ENCODE assay signal across 7 mouse cellular contexts in the genomic region with DNA sequence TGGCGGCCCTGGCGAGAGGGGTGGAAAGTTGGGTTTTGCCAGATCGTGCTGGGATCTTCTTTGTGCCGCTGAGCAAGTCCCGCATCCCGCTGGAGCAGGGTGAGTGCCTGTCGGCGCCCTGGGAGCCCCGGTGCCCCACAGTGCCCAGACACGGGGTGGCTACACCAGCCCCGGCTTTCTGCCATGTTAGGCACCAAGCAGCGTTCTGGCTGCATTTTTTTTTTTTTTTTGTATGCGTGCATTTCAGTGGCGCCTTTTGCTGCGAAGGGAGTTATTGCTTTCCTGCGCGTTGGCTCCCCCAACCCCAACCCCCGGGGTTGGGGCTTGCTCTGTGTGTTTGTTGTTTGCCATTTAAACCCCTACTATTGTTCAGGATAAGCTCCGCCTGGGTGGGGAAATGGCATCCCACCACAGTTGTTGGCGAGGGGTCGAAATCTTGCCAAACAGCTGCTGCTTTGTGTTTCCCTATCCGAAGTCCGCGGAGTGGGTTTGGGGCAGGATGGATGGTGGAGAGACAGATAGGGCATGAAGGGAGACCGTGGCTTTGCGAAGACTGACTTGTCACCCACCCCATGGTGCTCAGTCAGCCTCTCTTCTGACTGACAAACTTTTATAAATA. TPM values are rescaled to one million over a fixed set of nuclear protein-coding genes. Genes with fewer than 3 reads are reported as not detected.
DNase-seq lines count a peak whose midpoint lies in the region; ATAC-seq and TF ChIP-seq lines count a peak whose summit lies in the region.

No protein-coding gene starts in this region.

- no peak for ATAC-seq in embryonic facial prominence, embryonic 15.5 days (ENCODE audit: insufficient number of reproducible peaks, low FRiP score, low TSS enrichment, low read depth)
- ATAC-seq in hindbrain, embryonic 15.5 days (ENCODE audit: low FRiP score, low read depth), result peak; percentile 38
- ATAC-seq in midbrain, embryonic 14.5 days (ENCODE audit: low FRiP score, low TSS enrichment), result peak; percentile 28; the same call in 1 of the 2 replicates
- ATAC-seq in monocyte, adult 5-6 weeks (replicated peaks; ENCODE audit: insufficient number of reproducible peaks, low FRiP score, low TSS enrichment, poor library complexity, severe bottlenecking), result no peak

- H3K4me2 ChIP-seq in embryonic facial prominence, embryonic 15.5 days (replicated peaks), result peak overlapping the region; percentile 89
- H3K4me2 ChIP-seq in hindbrain, embryonic 15.5 days, result peak overlapping the region; percentile 63
- peak overlapping the region; percentile 64 for H3K4me2 ChIP-seq in midbrain, embryonic 14.5 days (ENCODE audit: low read length)

- no peaks in the 10 kb centered on the region for H3K9me3 ChIP-seq in embryonic facial prominence, embryonic 15.5 days (replicated peaks)
- H3K9me3 ChIP-seq in hindbrain, embryonic 15.5 days, result no peaks in the 10 kb centered on the region
- no peaks in the 10 kb centered on the region for H3K9me3 ChIP-seq in midbrain, embryonic 14.5 days (ENCODE audit: control insufficient read depth, low read length)

- DNase-seq in liver, adult 2 months (ENCODE audit: extremely low read depth, low read depth, low spot score), result no peak
- no peak for DNase-seq in liver
- DNase-seq in midbrain, embryonic 14.5 days, result peak; percentile 54
- no peak for DNase-seq in adrenal gland, adult 18-20 months (ENCODE audit: low spot score in 2 of 2)

- peaks cover 2% of the 10 kb centered on the region; the same call in 1 of the 2 replicates for H3K4me1 ChIP-seq in liver, adult 2 months (ENCODE audit: control insufficient read depth, insufficient read depth, low read length)
- no peaks in the 10 kb centered on the region for H3K4me1 ChIP-seq in embryonic facial prominence, embryonic 15.5 days
- peaks cover 30% of the 10 kb centered on the region for H3K4me1 ChIP-seq in hindbrain, embryonic 15.5 days (replicated peaks)
- H3K4me1 ChIP-seq in midbrain, embryonic 14.5 days (ENCODE audit: control insufficient read depth, insufficient read depth, low read length), result no peaks in the 10 kb centered on the region

- 1% methylated on average over 24 of the region's 26 CpGs for WGBS in liver, adult 2 months
- WGBS in embryonic facial prominence, embryonic 15.5 days, result 17% methylated on average over 24 of the region's 26 CpGs
- WGBS in hindbrain, embryonic 15.5 days, result 14% methylated on average over 26 of the region's 26 CpGs
- 21% methylated on average over 26 of the region's 26 CpGs for WGBS in midbrain, embryonic 14.5 days

- no peaks in the 10 kb centered on the region for H3K27me3 ChIP-seq in liver, adult 2 months (ENCODE audit: control insufficient read depth, insufficient read depth, low read length)
- peaks cover 49% of the 10 kb centered on the region for H3K27me3 ChIP-seq in embryonic facial prominence, embryonic 15.5 days
- H3K27me3 ChIP-seq in hindbrain, embryonic 15.5 days, result peaks cover 13% of the 10 kb centered on the region; the same call in 1 of the 2 replicates
- H3K27me3 ChIP-seq in midbrain, embryonic 14.5 days (ENCODE audit: control insufficient read depth, insufficient read depth, low read length), result peaks cover 21% of the 10 kb centered on the region; the same call in 1 of the 2 replicates

- no peak for TF ChIP-seq POLR2A in liver, adult 2 months (IDR thresholded peaks at IDR 0.05; ENCODE audit: extremely low read depth, insufficient read depth, low read length)

- H3K9ac ChIP-seq in liver, adult 2 months (ENCODE audit: low read depth, low read length), result peak overlapping the region; percentile 80
- H3K9ac ChIP-seq in embryonic facial prominence, embryonic 15.5 days, result peak overlapping the region; percentile 18; the same call in 1 of the 2 replicates
- peak overlapping the region; percentile 80 for H3K9ac ChIP-seq in hindbrain, embryonic 15.5 days
- peak overlapping the region; percentile 67 for H3K9ac ChIP-seq in midbrain, embryonic 14.5 days (replicated peaks; ENCODE audit: low read length)

- TF ChIP-seq CTCF in liver, adult 2 months (IDR thresholded peaks at IDR 0.05; ENCODE audit: low read depth, low read length), result no peak

- peak overlapping the region; percentile 55 for H3K27ac ChIP-seq in liver, adult 2 months (replicated peaks; ENCODE audit: insufficient read depth, low read depth, low read length)
- no peak overlapping the region for H3K27ac ChIP-seq in embryonic facial prominence, embryonic 15.5 days (replicated peaks)
- peak overlapping the region; percentile 87 for H3K27ac ChIP-seq in hindbrain, embryonic 15.5 days (replicated peaks)
- peak overlapping the region; percentile 81 for H3K27ac ChIP-seq in midbrain, embryonic 14.5 days (replicated peaks; ENCODE audit: low read depth, low read length)

- no peaks in the 10 kb centered on the region for H3K36me3 ChIP-seq in liver, adult 2 months (ENCODE audit: control insufficient read depth, insufficient read depth, low read length)
- no peaks in the 10 kb centered on the region for H3K36me3 ChIP-seq in embryonic facial prominence, embryonic 15.5 days
- H3K36me3 ChIP-seq in hindbrain, embryonic 15.5 days, result no peaks in the 10 kb centered on the region
- no peaks in the 10 kb centered on the region for H3K36me3 ChIP-seq in midbrain, embryonic 14.5 days (ENCODE audit: control insufficient read depth, insufficient read depth, low read length)

- H3K79me2 ChIP-seq in liver, adult 2 months (ENCODE audit: control insufficient read depth, insufficient read depth, low read length), result no peaks in the 10 kb centered on the region

- H3K4me3 ChIP-seq in liver, adult 2 months (ENCODE audit: insufficient read depth, low read depth, low read length), result peak overlapping the region; percentile 100
- peak overlapping the region; percentile 51 for H3K4me3 ChIP-seq in embryonic facial prominence, embryonic 15.5 days (replicated peaks)
- peak overlapping the region; percentile 64 for H3K4me3 ChIP-seq in hindbrain, embryonic 15.5 days
- H3K4me3 ChIP-seq in midbrain, embryonic 14.5 days (replicated peaks; ENCODE audit: low read depth, low read length), result peak overlapping the region; percentile 55

RNA-seq across cellular contexts. Expression of gene Rai2, which starts 1.0 kb away (rescaled TPM):
- total RNA-seq in liver, adult 2 months (2014; rRNA removed), result 0.28 and 1.0 TPM in 2 replicates
- polyA plus RNA-seq in liver, adult 2 months (2012; rRNA removed), result 2.4 and 3.2 TPM in 2 replicates
- polyA plus RNA-seq in embryonic facial prominence, embryonic 15.5 days (2015; fragmentation: Nextera tagmentation; extraction: Ambion mirVana), result 7.4 and 8.2 TPM in 2 replicates
- 16.1 and 22.0 TPM in 2 replicates for polyA plus RNA-seq in hindbrain, embryonic 15.5 days (2015; fragmentation: Nextera tagmentation; extraction: Ambion mirVana)
- 15.8 and 16.6 TPM in 2 replicates for polyA plus RNA-seq in midbrain, embryonic 14.5 days (2014; fragmentation: Nextera tagmentation; extraction: Ambion mirVana)
- not detected in 3 replicates for total RNA-seq in monocyte, adult 5-6 weeks (2017)
- 10 to 100 TPM; 12.6 to 17.3 TPM for total RNA-seq in adrenal gland, adult 18-20 months (2021)

Comparison
In these comparisons a context has a peak if more than half of its experiments do, and no peak if none do; other contexts are left out.
1. H3K9ac ChIP-seq: peak in every context shown above with its lines; median percentile 80 in liver, adult 2 months; 80 in hindbrain, embryonic 15.5 days; 67 in midbrain, embryonic 14.5 days; 18 in embryonic facial prominence, embryonic 15.5 days.
2. ATAC-seq: peak in hindbrain, embryonic 15.5 days (single experiment) and midbrain, embryonic 14.5 days (single experiment); none in embryonic facial prominence, embryonic 15.5 days (single experiment) and monocyte, adult 5-6 weeks (single experiment).
3. Peak in every context shown above with its lines, with median percentiles within 50 percentile points of each other: H3K4me3 ChIP-seq and H3K4me2 ChIP-seq.